Mouse (Mus musculus): ENCODE results near the gene Malsu1.

DNA sequence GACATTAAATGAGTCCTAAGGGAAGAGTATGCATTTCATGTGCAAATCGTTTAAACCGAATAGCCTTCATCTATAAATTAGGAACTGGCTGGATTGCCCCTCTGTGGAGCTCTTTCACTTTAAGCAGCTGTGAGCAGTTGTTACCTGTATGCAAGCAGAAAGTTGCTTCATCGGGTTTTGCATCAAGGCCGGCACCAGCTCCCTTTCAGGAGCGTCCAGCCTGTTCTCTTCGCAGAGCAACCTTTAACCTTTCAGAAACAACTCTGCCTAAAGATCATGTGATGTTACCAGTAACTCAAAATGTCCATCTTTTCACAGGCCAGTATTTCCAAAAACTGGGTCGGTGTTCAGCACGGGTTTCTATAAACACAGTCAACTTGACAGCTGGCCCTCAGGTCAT, 26.6 kb upstream of the Malsu1 start:
- no peak for TF ChIP-seq CTCF (IDR thresholded peaks at IDR 0.05; ENCODE audit: extremely low read depth, insufficient read length, insufficient replicate concordance, low read depth, low read length)
- no peak for TF ChIP-seq POLR2A (IDR thresholded peaks at IDR 0.05; ENCODE audit: low read depth, low read length)
